Mouse (Mus musculus) embryonic stem cell, embryonic (primary cell): Measurements from ENCODE around the gene Trpm3.

Experiments
- CTCF ChIA-PET, 4 experiments: fragments of 300-600 bp in 2 of 4; fragments of 350-600 bp in 2 of 4; sonication (Branson Sonifier 250); formaldehyde crosslinking; loops; one replicate each; lab custom pipeline; 2022; ENCODE audit warnings: inconsistent platforms in 2 of 4; lab: Charles Lee
- POLR2A ChIA-PET, 4 experiments: fragments of 300-600 bp in 2 of 4; fragments of 350-600 bp in 2 of 4; sonication (Branson Sonifier 250); formaldehyde crosslinking; loops; one replicate each; lab custom pipeline; 2022; ENCODE audit warnings: antibody characterized with exemption in 4 of 4, inconsistent platforms in 1 of 4; lab: Charles Lee

The Trpm3 gene

DNA sequence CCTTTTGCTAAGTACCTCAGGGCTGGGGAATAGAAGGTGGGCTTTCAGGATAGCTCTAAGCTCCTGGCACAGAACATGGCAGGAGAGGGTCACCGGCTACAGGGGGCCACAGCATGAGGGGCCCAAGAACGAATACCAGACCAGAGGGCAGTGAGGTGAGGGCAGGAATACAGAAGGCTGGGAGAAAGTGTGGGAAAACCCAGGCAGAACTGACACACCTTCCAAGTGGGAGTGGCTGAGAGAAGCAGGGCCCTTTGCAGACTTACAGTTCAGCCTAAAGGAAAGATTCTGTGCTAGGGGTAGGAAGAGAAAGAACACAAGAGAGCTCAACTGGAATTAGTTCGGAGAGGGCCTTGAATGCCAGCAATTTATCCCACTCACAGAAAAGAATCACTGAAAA lies 896.9 kb downstream of the Trpm3 start:
- CTCF ChIA-PET = interaction anchor here in 2 of 4 experiments (1.1 to 2.5 kb wide), 3 partner anchors 20 to 37 kb away, joined by 4 to 8 read pairs (median 6); no protein-coding TSS in a partner anchor
- POLR2A ChIA-PET = interaction anchor here in 2 of 4 experiments (0.7 to 2.6 kb wide), 12 partner anchors 12 to 116 kb away, joined by 3 to 13 read pairs (median 4); no protein-coding TSS in a partner anchor

DNA sequence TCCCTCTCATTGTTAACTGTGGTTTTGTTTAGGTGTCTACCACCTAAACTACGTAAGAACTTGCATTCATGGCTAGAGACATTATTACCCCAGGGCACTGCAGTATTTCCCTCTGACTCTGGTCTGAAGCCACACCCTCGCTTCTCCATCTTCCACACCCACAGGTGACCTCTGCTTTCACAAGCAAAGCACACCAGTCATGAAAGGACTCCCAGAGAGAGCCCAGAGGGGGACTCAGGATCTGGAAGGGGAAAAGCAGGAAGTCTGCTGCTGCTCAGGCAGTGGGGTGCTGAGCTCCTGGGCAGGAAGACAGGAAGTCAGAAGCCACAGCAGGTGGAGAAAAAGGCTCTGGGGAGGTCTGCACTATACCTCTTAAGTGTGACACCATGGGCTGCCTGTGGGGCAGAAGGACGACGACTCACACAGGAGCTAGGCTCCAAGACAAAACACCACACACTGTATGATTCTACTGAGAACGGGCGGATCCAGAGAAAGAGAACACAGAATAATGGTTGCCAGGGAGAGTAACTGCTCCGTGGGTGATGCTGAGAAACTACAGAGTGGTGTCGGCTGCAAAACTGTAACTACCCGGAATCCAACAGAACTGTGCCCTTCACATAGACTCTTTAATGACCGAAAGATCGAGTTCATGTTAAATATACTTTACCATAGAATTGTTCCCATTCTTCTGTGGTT lies 898.1 kb downstream of the Trpm3 start:
- CTCF ChIA-PET = interaction anchor here (0.6 to 2.5 kb wide), 7 partner anchors 14 to 188 kb away, joined by 3 to 8 read pairs (median 4); no protein-coding TSS in a partner anchor
- POLR2A ChIA-PET = interaction anchor here (0.6 to 3.8 kb wide), 35 partner anchors 11 to 998 kb away, joined by 3 to 26 read pairs (median 5); partner anchors contain the start of gene Klf9 (in 2 of the 4)

DNA sequence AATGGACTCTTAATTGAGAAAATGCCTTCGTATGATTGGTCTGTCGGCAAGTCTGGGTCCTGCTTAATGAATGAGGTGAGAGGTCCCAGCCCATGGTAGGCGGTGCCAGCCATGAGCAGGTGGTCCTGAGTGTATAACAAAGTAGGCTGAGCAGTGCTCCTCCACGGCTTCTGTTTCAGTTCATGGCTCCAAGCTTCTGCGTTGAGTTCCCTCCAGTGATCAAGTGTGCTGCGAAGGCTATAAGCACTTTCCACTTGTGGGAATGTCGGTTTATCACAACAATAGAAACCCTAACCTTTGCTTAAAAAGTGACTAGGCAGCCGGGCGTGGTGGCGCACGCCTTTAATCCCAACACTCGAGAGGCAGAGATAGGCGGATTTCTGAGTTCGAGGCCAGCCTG lies 898.7 kb downstream of the Trpm3 start:
- POLR2A ChIA-PET = interaction anchor here (0.6 to 3.8 kb wide), 32 partner anchors 11 to 998 kb away, joined by 3 to 26 read pairs (median 4); partner anchors contain the start of gene Klf9 (in 1 of the 4)
- CTCF ChIA-PET = interaction anchor here in 3 of 4 experiments (0.6 to 2.5 kb wide), 6 partner anchors 15 to 187 kb away, joined by 3 to 8 read pairs (median 4); no protein-coding TSS in a partner anchor

DNA sequence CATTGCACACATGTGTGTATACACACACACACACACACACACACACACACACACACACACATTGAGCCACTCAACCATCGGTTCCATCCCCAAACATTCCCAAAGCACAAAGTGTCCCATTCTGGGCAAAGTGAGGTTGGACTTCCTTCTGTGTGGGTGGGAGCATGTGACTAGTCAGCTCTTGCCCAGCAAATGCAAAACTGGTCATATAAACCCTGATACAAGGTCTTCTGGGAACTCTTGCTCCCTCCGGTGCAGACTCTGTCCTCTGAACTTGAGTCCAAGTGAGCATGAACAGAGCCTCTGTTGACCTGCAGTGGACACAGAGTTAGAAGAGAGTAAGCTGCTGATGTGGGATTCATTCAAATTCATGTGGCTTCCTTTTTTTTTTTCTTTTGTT lies 899.5 kb downstream of the Trpm3 start:
- POLR2A ChIA-PET = interaction anchor here (0.6 to 3.8 kb wide), 16 partner anchors 10 to 134 kb away, joined by 3 to 26 read pairs (median 4); no protein-coding TSS in a partner anchor
- CTCF ChIA-PET = no interaction called here

DNA sequence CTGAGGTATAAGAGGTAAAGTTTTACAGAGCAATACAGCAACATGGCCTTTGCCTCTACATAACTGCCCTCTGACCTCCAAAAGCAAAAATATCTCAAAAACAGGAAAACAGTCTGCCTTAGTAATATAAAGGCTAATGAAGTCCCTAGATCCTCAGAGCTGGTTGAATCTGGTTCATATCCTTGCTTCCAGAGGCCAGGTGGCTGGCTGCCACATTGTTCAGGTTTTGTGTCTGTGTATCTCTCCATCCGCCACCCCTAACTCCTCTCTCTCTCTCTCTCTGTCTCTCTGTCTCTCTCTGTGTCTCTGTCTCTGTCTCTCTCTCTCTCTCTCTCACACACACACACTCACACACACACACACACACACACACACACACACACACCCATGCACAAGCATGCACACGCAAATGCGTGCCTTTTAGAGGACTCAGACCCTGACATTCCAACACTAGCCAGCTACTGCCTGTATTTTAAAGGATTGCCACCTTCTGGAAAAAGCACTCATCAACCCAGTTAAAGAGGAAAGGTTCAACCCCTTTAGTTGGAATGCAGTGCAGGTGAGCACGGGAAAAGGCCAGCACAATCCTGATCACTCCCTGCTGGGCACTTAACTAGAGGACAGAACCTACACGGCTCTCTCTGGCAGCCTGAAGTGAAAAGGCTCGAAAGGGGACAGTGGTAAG lies 902.8 kb downstream of the Trpm3 start:
- POLR2A ChIA-PET = interaction anchor here (0.5 to 4.6 kb wide), 55 partner anchors 10 to 915 kb away, joined by 3 to 36 read pairs (median 4); partner anchors contain the start of gene Klf9 (in 2 of the 4)
- CTCF ChIA-PET = interaction anchor here (0.6 to 1.9 kb wide), 6 partner anchors 14 to 195 kb away, joined by 3 to 7 read pairs (median 4); no protein-coding TSS in a partner anchor

DNA sequence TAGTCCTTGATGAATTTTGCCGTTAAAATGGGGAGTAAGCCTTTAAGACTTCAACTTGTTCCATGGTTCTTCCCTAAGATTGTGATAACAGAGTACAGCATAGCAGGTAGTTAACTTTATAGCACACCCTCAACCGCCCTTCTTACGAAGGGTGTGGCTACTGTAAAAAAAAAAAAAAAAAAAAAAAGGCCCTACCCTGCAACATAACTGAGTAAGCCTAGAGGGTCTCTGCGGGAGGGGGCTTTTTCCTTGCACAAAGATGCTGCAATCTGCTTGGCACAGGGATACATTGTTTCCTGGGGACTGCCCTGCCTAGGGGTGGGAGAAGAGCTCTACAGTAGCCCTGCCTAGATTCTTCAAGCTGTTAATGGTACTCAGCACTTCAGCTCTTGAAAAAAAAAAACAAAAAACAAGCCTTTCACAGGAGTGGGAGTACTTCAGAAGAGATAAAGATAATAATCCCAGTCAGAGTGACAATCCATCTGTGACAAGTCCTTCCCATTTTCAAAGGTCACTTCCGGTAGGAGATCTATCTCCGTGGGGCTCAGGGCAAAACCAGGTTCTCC lies 903.4 kb downstream of the Trpm3 start:
- POLR2A ChIA-PET = interaction anchor here (0.5 to 4.6 kb wide), 54 partner anchors 9 to 914 kb away, joined by 3 to 36 read pairs (median 4); partner anchors contain the start of gene Klf9 (in 1 of the 4)
- CTCF ChIA-PET = interaction anchor here (0.6 to 1.9 kb wide), 6 partner anchors 16 to 195 kb away, joined by 3 to 7 read pairs (median 4); no protein-coding TSS in a partner anchor

DNA sequence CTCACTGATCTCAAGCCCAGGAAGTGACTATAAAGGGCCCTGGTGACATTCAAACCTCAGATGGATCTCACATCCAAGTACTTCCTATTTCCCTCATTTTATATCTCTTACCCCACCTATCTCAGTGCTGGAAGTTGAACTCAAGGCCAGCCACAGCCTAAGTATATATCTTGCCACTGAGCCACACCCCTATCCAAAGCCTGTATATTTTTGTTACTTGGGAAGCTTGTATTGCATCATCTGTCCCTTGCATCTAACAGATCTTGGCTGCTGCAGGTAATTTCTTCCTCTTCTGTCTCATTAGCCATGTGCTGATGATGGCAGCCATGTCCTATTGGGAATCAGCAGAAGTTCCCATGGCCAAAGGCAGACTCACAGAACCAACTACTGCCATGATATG lies 904.9 kb downstream of the Trpm3 start:
- POLR2A ChIA-PET = interaction anchor here in 2 of 4 experiments (0.8 to 4.6 kb wide), 7 partner anchors 8 to 107 kb away, joined by 4 to 36 read pairs (median 5); no protein-coding TSS in a partner anchor
- CTCF ChIA-PET = interaction anchor here in 1 of 4 experiments (0.9 kb wide), 1 partner anchor 28 kb away, joined by 3 read pairs; no protein-coding TSS in a partner anchor
